Mouse (Mus musculus): Measurements from ENCODE around the gene Ctnnd2.

Ctnnd2 gene

GRCm38 (mm10) chr15:30974991-30975775 is 802.8 kb downstream of the Ctnnd2 start:
- in situ Hi-C loops (cut with MboI, MseI) = no loop called here

GRCm38 (mm10) chr15:30977166-30977740 is 804.9 kb downstream of the Ctnnd2 start:
- in situ Hi-C loops (cut with MboI, MseI) = no loop called here

- in situ Hi-C loops (cut with MboI, MseI) = no loop called here
Measured at GRCm38 (mm10) chr15:30986890-30987289, 814.5 kb downstream of the Ctnnd2 start.

- in situ Hi-C loops (cut with MboI, MseI) = no loop called here
Measured at GRCm38 (mm10) chr15:30990421-30991252, 818.2 kb downstream of the Ctnnd2 start.

GRCm38 (mm10) chr15:30992357-30992756 is 820.0 kb downstream of the Ctnnd2 start:
- in situ Hi-C loops (cut with MboI, MseI) = no loop called here

GRCm38 (mm10) chr15:30992901-30993300 is 820.5 kb downstream of the Ctnnd2 start:
- in situ Hi-C loops (cut with MboI, MseI) = no loop called here

- in situ Hi-C loops (cut with MboI, MseI) = no loop called here
Measured at GRCm38 (mm10) chr15:30995346-30995745, 823.0 kb downstream of the Ctnnd2 start.

GRCm38 (mm10) chr15:31004468-31004867 is 832.1 kb downstream of the Ctnnd2 start:
- in situ Hi-C loops (cut with MboI, MseI) = no loop called here

GRCm38 (mm10) chr15:31004976-31005375 is 832.6 kb downstream of the Ctnnd2 start:
- in situ Hi-C loops (cut with MboI, MseI) = no loop called here

- in situ Hi-C loops (cut with MboI, MseI) = no loop called here
Measured at GRCm38 (mm10) chr15:31006050-31006824, 833.8 kb downstream of the Ctnnd2 start.

- in situ Hi-C loops (cut with MboI, MseI) = no loop called here
Measured at GRCm38 (mm10) chr15:31006825-31007157, 834.4 kb downstream of the Ctnnd2 start.

GRCm38 (mm10) chr15:31008594-31008993 is 836.2 kb downstream of the Ctnnd2 start:
- in situ Hi-C loops (cut with MboI, MseI) = no loop called here

- in situ Hi-C loops (cut with MboI, MseI) = no loop called here
Measured at GRCm38 (mm10) chr15:31020769-31021168, 848.4 kb downstream of the Ctnnd2 start.

GRCm38 (mm10) chr15:31022012-31022411 is 849.6 kb downstream of the Ctnnd2 start:
- in situ Hi-C loops (cut with MboI, MseI) = no loop called here

- in situ Hi-C loops (cut with MboI, MseI) = no loop called here
Measured at GRCm38 (mm10) chr15:31022497-31022896, 850.1 kb downstream of the Ctnnd2 start.

- in situ Hi-C loops (cut with MboI, MseI) = no loop called here
Measured at GRCm38 (mm10) chr15:31023766-31024165, 851.4 kb downstream of the Ctnnd2 start.

GRCm38 (mm10) chr15:31027448-31028230 is 855.2 kb downstream of the Ctnnd2 start:
- in situ Hi-C loops (cut with MboI, MseI) = no loop called here

GRCm38 (mm10) chr15:31044983-31045382 is 872.6 kb downstream of the Ctnnd2 start:
- in situ Hi-C loops (cut with MboI, MseI) = no loop called here

- in situ Hi-C loops (cut with MboI, MseI) = no loop called here
Measured at GRCm38 (mm10) chr15:31051496-31051895, 879.1 kb downstream of the Ctnnd2 start.

GRCm38 (mm10) chr15:31056145-31056544 is 883.8 kb downstream of the Ctnnd2 start:
- in situ Hi-C loops (cut with MboI, MseI) = no loop called here

- in situ Hi-C loops (cut with MboI, MseI) = no loop called here
Measured at GRCm38 (mm10) chr15:31058315-31058714, 885.9 kb downstream of the Ctnnd2 start.

Data from regulatory T cell (primary cell).